ENCODE assay signal across 10 mouse cellular contexts in the genomic region with DNA sequence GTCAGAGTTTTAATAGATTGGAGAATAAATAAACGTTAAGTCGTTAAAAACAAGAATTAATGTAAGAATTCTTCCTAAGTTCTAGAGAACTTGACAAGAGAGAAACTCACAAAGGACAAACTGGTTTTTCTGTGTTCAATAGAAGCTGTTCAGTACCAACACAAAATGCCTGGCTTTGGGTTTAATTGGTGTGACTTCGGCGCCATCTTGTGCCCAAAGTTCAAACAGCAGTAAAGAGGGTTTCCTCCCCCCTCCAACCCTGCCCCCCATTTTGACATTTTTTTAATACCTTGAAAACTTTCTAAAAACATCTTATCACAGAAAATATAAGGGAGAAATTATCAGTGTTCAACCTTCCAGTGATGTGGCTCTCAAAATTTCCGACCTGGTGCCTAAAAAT. TPM values are rescaled to one million over a fixed set of nuclear protein-coding genes. Genes with fewer than 3 reads are reported as not detected.
A peak's percentile ranks its signal among the peaks of the same experiment; 100 is the strongest.
DNase-seq lines count a peak whose midpoint lies in the region; ATAC-seq lines count a peak whose summit lies in the region.
"Had no signal": no experiment of that assay in that cellular context is flagged by ENCODE, and none has a peak within 500 bp of the region (broad histone marks: within the 10 kb centered on the region; RNA-seq: fewer than 3 reads in every experiment).

No protein-coding gene starts in this region.

- intact Hi-C loops in heart, postnatal 14 days (cut with DNase I), result loop anchor here (1.0 to 2.0 kb wide), 2 partner anchors 342 to 413 kb away; no protein-coding TSS in a partner anchor

- H3K27me3 ChIP-seq in heart, embryonic 12.5 days (replicated peaks), result no peaks in the 10 kb centered on the region
- H3K27me3 ChIP-seq in embryonic facial prominence, embryonic 14.5 days (replicated peaks; ENCODE audit: control insufficient read depth, insufficient read depth, low read length), result no peaks in the 10 kb centered on the region
- H3K27me3 ChIP-seq: liver, embryonic 15.5 days had no signal

- H3K4me3 ChIP-seq in heart, embryonic 12.5 days, result no peak overlapping the region
- H3K4me3 ChIP-seq in embryonic facial prominence, embryonic 14.5 days (ENCODE audit: low read depth, low read length), result no peak overlapping the region
- H3K4me3 ChIP-seq: liver, embryonic 15.5 days had no signal

- 0 out of 2 replicates have a peak, but pooled peaks cover 7% of the 10 kb centered on the region for H3K4me1 ChIP-seq in heart, embryonic 12.5 days (replicated peaks)
- peaks cover 19% of the 10 kb centered on the region for H3K4me1 ChIP-seq in embryonic facial prominence, embryonic 14.5 days (ENCODE audit: control insufficient read depth, insufficient read depth, low read length)
- H3K4me1 ChIP-seq: liver, embryonic 15.5 days had no signal

- 10% methylated on average over 5 of the region's 5 CpGs for WGBS in heart, embryonic 12.5 days
- 11% methylated on average over 5 of the region's 5 CpGs for WGBS in embryonic facial prominence, embryonic 14.5 days

- no peak for ATAC-seq in heart, embryonic 12.5 days (ENCODE audit: insufficient number of reproducible peaks, low FRiP score)
- ATAC-seq in embryonic facial prominence, embryonic 14.5 days (ENCODE audit: low read depth), result peak; percentile 48; the same call in 1 of the 2 replicates

- no peak overlapping the region for H3K9ac ChIP-seq in heart, embryonic 12.5 days
- no peak overlapping the region for H3K9ac ChIP-seq in embryonic facial prominence, embryonic 14.5 days (ENCODE audit: low read depth, low read length)
- H3K9ac ChIP-seq: liver, embryonic 15.5 days had no signal

- no peak overlapping the region for H3K27ac ChIP-seq in heart, embryonic 12.5 days (ENCODE audit: poor library complexity, severe bottlenecking)
- peak overlapping the region; percentile 76 for H3K27ac ChIP-seq in embryonic facial prominence, embryonic 14.5 days (replicated peaks; ENCODE audit: low read depth, low read length)
- H3K27ac ChIP-seq: liver, embryonic 15.5 days had no signal

- H3K4me2 ChIP-seq in heart, embryonic 12.5 days, result no peak overlapping the region
- no peak overlapping the region for H3K4me2 ChIP-seq in embryonic facial prominence, embryonic 14.5 days (ENCODE audit: low read depth, low read length)
- H3K4me2 ChIP-seq: liver, embryonic 15.5 days had no signal

- DNase-seq in heart, adult 18-20 months, result peak; percentile 43 to 88
- peak; percentile 75 for DNase-seq in adrenal gland, postnatal 10 days
- peak; percentile 88 for DNase-seq in embryonic facial prominence, embryonic 14.5 days (ENCODE audit: low spot score)
- DNase-seq in heart, postnatal 14 days, result peak; percentile 71 to 78
- DNase-seq in layer of hippocampus, postnatal 10 days (ENCODE audit: low spot score in 2 of 2), result peak; percentile 78 to 82
- DNase-seq in lung, postnatal 4 days, result peak; percentile 56 to 80
- peak; percentile 36 for DNase-seq in right cerebral cortex, postnatal 14 days

- H3K9me3 ChIP-seq in heart, embryonic 12.5 days (replicated peaks), result no peaks in the 10 kb centered on the region
- H3K9me3 ChIP-seq in embryonic facial prominence, embryonic 14.5 days (ENCODE audit: control insufficient read depth, low read length), result no peaks in the 10 kb centered on the region
- H3K9me3 ChIP-seq: G1E; liver, embryonic 15.5 days had no signal

- H3K36me3 ChIP-seq in heart, embryonic 12.5 days, result no peaks in the 10 kb centered on the region
- no peaks in the 10 kb centered on the region for H3K36me3 ChIP-seq in embryonic facial prominence, embryonic 14.5 days (ENCODE audit: control insufficient read depth, insufficient read depth, low read length)
- H3K36me3 ChIP-seq: G1E; liver, embryonic 15.5 days had no signal

RNA-seq across cellular contexts. Expression of gene Phactr2, which starts 44.4 kb away (rescaled TPM):
- total RNA-seq in heart, adult 18-20 months (2021), result 10 to 100 TPM; 43.4 to 45.7 TPM
- polyA plus RNA-seq in heart, embryonic 12.5 days (2016; fragmentation: Nextera tagmentation; extraction: Ambion mirVana), result 58.1 and 65.7 TPM in 2 replicates
- 10 to 100 TPM; 32.1 to 39.0 TPM for total RNA-seq in adrenal gland, postnatal 10 days (2021)
- polyA plus RNA-seq in embryonic facial prominence, embryonic 14.5 days (2014; fragmentation: Nextera tagmentation; extraction: Ambion mirVana), result 37.8 and 39.9 TPM in 2 replicates
- total RNA-seq in heart, postnatal 14 days (2021), result 10 to 100 TPM; 48.0 to 55.1 TPM
- 10 to 100 TPM; 23.1 to 24.5 TPM for total RNA-seq in layer of hippocampus, postnatal 10 days (2021)
- polyA plus RNA-seq: G1E had no signal

Comparison
In these comparisons a context has a peak if more than half of its experiments do, and no peak if none do; other contexts are left out.
1. DNase-seq: peak in every context shown above with its lines; median percentile 88 in embryonic facial prominence, embryonic 14.5 days; 80 in layer of hippocampus, postnatal 10 days; 75 in adrenal gland, postnatal 10 days; 74 in heart, postnatal 14 days; 68 in lung, postnatal 4 days; 66 in heart, adult 18-20 months; 36 in right cerebral cortex, postnatal 14 days.